Mouse (Mus musculus) CH12.LX (cell line): ENCODE data around the gene Nsg2.

Source experiments
- CTCF ChIP-seq, 2 experiments: IDR thresholded peaks in 1 of 2; conservative IDR thresholded peaks in 1 of 2; 2 replicates each; pipeline ENCODE4 v1.5.1; 2011 to 2012; ENCODE audit warnings: low read depth in 2 of 2, low read length in 2 of 2, improper control_type of control experiment in 1 of 2, inconsistent platforms in 1 of 2, mild to moderate bottlenecking in 1 of 2, moderate library complexity in 1 of 2
- MAX ChIP-seq: IDR thresholded peaks from 2 replicates; pipeline ENCODE4 v1.6.1; 2011; ENCODE audit warnings: low read length, improper control_type of control experiment
- SMC3 ChIP-seq: IDR thresholded peaks from 2 replicates; pipeline ENCODE4 v1.6.1; 2011; ENCODE audit warnings: low read depth, low read length, improper control_type of control experiment

DNA sequence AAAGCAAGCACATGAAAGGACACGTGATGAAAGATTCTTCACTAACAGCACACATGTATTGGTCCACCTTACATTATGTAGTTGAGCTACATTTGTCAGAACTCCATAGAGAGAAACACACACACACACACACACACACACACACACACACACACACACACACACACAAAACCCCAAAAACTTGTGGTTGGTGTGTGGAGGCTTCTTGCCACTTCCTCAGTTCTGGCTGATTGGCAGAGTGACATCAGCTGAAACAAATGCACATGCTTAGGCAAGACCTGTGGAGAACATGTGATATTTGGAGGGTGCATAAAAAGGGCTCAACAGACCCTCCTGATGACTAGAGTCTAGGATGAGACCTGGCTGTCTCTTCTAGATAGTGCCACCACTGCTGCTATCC lies 36.3 kb upstream of the Nsg2 start:
- TF ChIP-seq SMC3, result no peak
- TF ChIP-seq MAX, result no peak
- TF ChIP-seq CTCF (conservative IDR thresholded peaks at IDR 0.05 in 1 of 2, IDR thresholded peaks at IDR 0.05 in 1 of 2; ENCODE audit: low read depth in 2 of 2, low read length in 2 of 2), result no peak
